Mouse (Mus musculus): ENCODE data around the gene Tomm6.
A peak's percentile ranks its signal among the peaks of the same experiment; 100 is the strongest.

Gene Tomm6

GRCm38 (mm10) chr17:47688344-47688607, at the start of gene Tomm6:
TSS of gene Tomm6 (minus strand) at chr17:47688386.
- no peak for DNase-seq

- DNase-seq = peak; percentile 91 to 97
Measured at GRCm38 (mm10) chr17:47737271-47738065, 49.3 kb upstream of the Tomm6 start.

DNA sequence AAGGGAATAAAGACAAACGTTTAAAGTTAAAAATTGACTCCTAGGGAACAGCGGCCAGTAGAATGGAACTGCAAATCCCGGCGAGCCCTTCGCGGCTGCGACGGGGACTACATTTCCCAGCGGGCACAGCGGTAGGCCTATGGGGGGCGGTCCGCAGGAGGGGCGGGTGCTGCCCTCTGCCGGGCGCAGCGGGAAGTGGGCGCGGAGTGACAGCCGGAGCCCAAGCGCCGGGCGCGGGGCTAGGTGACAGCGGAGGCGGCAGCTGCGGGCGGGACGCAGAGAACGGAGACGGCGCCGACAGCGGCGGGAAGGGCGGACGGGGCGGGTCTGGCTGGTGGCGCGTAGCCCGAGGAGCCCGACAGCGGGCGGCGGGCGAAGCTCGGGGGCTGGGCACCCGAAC, 48.7 kb upstream of the Tomm6 start, which contains the start of gene Tfeb:
TSS of gene Tfeb (plus strand) at position 175 of the 400 bp plus-strand sequence.
- peak; percentile 97 to 98 for DNase-seq

DNA sequence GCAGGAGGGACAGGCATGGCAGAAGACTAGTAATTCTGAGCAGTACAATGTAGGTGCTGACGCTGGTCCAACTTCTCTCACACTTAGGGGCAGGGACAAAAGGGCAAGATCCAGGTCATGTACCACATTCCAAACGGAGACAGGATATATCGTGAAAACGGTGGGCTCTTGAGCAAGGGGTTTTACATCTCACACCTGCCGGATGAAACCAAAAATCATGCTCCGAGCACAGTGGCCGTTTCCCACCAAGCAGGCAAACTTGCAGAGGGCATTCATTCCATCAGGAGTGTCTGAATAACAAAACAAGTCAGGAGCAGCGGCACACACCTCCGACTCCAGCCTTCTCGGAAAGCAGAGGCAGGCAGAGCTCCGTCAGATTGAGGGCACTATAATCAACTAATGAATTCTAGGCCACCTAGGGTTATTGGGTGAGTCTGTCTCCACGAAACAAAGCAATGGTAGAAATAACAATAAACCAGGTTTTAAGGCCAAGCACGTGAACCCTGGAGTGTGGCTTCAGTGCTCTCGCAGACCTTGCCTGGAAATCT, 47.4 kb upstream of the Tomm6 start:
- no peak for DNase-seq

GRCm38 (mm10) chr17:47730633-47731575, 42.7 kb upstream of the Tomm6 start:
- peak in 1 of 2 experiments; percentile 19 for DNase-seq

GRCm38 (mm10) chr17:47726566-47726965, 38.4 kb upstream of the Tomm6 start, which contains the start of gene Pgc:
TSS of gene Pgc (plus strand) at chr17:47726842.
- DNase-seq = no peak

- DNase-seq = no peak
Measured at GRCm38 (mm10) chr17:47721183-47721582, 33.0 kb upstream of the Tomm6 start.

GRCm38 (mm10) chr17:47715037-47715436, 26.9 kb upstream of the Tomm6 start:
- DNase-seq = no peak

DNA sequence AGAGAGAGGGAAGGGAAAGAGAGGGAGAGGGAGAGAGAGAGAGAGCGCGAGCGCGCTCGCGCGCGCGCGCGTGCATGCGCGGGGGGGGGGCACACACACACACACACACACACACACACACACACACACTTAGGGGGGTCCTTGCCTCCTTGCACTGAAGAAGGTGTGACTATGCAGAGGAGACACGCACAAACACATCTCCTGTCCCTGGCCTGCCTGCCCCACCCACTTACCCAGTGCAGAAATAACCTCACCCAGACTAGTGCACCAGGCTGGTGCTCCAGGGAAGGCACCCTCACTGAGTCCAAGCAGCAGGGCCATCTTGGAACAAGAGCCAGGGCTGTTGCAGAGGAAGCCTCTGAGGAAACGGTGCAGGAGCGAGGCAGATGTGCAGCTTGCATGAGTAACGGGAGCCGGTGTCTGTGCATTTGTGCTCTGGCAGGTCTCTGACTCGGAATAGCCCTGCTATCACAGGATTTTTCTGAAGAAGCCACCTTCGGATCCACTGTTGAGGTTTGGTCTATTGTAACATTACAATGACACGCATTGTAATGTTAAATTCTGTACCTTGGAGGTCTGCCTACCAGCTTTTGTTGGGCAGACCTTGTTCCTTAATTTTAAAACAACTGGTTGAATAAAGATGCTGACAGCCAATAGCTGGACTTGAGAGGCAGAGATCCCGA, 24.8 kb upstream of the Tomm6 start:
- no peak for DNase-seq

DNA sequence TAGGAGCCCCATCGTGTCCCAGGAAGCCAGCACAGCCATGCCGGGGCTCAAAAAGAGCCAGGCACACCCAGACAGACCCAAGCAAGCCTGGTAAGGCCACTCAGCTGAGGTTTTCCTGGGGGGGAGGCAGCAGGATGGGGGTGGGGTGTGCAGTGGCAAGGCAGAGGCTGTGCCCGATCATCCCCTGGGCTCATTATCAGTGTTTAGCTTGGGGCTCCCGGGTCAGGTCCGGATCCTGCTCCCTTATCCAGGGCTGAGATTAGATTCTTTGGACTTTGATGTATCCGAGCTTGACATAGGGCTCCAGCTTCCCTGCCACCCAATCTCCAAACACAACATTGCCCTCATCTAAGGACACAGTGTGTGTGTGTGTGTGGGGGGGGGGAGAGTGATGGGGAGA, 23.7 kb upstream of the Tomm6 start:
- DNase-seq = no peak

GRCm38 (mm10) chr17:47710036-47710435, 21.9 kb upstream of the Tomm6 start:
- DNase-seq = no peak

DNA sequence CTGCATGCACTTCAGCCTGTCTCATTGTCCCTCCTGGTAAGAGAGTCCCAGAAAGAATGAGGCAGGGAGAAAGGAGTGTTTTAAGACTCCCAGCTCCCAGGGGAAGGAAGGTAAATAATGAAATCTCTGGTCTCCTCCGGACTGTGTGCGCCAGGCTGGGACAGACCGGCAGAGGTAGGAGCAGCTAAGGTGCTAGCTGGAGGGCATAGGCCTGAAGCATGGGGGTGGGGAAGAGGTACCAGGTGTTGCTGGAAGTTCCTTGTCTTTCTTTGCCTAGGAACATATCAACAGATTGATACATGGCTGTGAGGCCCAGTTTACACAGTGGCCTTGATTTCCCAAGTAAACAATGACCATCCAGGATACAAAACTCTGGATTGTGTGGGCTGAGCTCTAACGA, 20.8 kb upstream of the Tomm6 start:
- DNase-seq = no peak

GRCm38 (mm10) chr17:47707961-47708360, 19.8 kb upstream of the Tomm6 start:
- DNase-seq = peak; percentile 43 to 65

DNA sequence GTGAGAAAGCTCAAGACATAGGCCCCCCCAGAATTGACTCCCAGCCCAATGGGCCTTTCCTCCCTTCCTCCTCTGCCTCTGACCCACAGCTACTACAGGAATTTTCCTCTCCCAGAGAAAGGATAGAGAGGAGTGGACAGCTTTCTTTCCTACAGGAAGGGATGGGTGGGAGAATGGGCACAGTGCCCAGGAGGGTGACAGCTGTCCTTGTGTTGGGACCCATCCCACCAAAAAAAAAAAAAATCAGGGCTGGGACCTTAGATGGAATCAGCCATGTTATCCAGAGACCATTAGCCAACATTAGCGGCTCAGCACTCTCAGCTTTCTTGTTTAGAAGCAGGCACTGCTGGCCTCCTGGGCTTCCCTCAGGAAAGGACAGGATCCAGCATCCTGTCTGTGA, 18.0 kb upstream of the Tomm6 start:
- DNase-seq = peak in 1 of 2 experiments; percentile 26

GRCm38 (mm10) chr17:47704692-47705091, 16.5 kb upstream of the Tomm6 start:
- peak in 1 of 2 experiments; percentile 34 for DNase-seq

- no peak for DNase-seq
Measured at GRCm38 (mm10) chr17:47703556-47703955, 15.4 kb upstream of the Tomm6 start.

DNA sequence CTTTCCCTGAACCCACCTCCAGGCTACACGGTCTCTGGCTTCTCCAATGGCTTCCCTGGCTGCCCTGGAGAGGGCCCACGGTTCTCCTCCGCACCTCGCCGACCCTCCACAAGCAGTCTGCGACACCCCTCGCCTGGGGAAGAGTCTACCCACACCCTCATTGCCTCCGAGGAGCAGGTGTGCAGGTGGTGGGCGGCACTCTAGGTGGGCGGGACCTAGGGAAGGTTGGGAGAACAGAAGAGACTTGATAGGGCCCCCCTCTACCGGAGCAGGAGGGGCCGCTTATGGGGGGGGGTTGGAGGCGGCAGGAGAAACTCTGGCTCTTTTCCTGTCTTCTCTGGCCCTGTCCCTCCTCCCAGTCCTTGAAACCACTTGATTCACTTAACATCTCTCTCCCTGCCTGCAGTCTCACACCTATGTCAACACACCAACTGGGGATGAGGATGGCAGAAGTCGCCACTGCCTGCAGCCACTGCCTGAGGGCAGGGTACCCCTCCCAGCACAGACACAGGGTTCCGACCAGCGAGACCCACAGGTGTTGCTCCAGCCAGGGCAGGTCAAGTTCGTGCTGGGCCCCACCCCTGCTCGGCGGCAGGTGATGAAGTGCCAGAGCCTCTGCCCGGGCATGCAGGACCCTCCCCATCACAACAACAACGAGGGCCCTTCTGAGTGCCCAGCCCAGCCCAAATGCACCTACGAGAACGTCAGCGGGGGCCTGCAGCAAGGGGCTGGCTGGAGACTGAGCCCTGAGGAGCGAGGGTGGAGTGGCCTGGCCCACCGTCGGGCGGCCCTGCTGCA, 14.6 kb upstream of the Tomm6 start:
- no peak for DNase-seq

- DNase-seq = no peak
Measured at GRCm38 (mm10) chr17:47701793-47702192, 13.6 kb upstream of the Tomm6 start.

- peak in 1 of 2 experiments; percentile 30 for DNase-seq
Measured at GRCm38 (mm10) chr17:47699055-47699454, 10.9 kb upstream of the Tomm6 start.

- peak; percentile 75 to 85 for DNase-seq
Measured at GRCm38 (mm10) chr17:47698156-47698555, 10.0 kb upstream of the Tomm6 start.

GRCm38 (mm10) chr17:47695337-47695710, 7.1 kb upstream of the Tomm6 start:
- no peak for DNase-seq

Measured in kidney, postnatal 25 days (tissue).